Mouse (Mus musculus): Measurements from ENCODE around the gene Fundc1.
"Not testable (repeated sequence)": the region's sequence is repeated elsewhere in the genome, so short reads cannot be mapped to it uniquely, and the experiment has no call there.

Fundc1 gene

DNA sequence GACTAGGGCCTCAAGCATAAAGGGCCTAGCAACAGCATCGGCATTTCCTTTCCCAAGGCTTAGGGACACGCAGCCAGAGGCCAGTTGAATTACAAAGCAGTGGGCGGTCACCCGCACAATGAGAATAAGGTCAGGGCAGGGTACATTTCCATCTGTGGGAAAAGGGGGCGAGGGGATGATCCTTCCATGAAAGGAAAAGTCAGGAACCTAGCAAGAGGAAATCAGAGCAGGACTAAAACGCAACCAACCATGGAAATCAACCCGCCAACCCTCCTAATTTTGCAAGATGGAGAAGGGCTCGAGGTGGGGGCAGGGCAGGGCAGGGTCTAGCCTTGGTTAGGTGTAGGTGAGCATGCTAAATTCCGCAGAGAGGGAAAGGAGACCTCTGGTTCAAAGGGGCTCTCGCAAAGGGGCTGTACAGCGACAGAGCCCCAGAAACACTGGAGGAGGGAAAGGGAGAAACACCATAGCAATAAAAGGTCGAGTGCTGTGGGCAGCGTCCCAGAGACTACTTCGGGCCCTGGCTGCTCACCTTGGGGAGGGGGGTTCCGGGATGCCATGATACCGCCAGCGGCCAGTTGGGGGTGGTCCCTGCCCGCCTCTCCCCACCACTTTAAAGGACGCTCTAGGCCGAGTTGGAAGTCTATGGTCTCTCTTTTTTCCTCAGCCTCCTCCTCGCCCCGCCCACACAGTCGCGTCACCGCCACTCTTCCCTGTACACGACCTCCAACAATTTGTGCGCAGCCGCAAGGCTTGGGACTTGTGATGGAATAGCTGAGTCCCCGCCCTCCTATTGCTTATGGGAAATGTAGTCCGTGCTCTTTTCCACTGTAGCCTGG is at the start of gene Fundc1:
Gene Fundc1, minus strand, starts transcription at position 705 of the 839 bp plus-strand sequence.
- DNase-seq = peak; percentile 87 to 94

- no peak for DNase-seq
Measured at GRCm38 (mm10) chrX:17611253-17611652, 39.1 kb upstream of the Fundc1 start.

- DNase-seq = no peak
Measured at GRCm38 (mm10) chrX:17608763-17609162, 36.6 kb upstream of the Fundc1 start.

GRCm38 (mm10) chrX:17607668-17608067 is 35.5 kb upstream of the Fundc1 start:
- no peak for DNase-seq

DNA sequence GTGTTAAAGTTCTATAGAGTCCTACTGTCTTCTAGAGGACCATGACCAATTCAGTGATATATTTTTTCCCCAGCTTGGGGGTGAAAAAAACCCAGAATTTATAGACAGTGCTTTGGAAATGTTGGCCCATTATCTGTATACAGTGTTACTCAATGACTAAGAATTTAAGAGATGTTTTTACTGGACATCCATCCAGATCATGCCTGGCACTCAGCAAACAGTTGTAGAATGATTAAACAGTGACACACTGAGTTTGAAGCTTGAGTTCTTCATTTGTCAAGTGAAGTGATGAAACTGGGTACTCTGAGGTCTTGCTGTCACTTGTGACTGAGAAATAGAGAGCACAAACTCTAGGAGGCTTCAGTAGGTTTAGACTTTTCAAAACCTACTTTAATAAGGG is 21.2 kb upstream of the Fundc1 start:
- DNase-seq = no peak

- no peak for DNase-seq
Measured at GRCm38 (mm10) chrX:17590745-17591144, 18.6 kb upstream of the Fundc1 start.

- DNase-seq = no peak
Measured at GRCm38 (mm10) chrX:17571271-17571620, 879 bp downstream of the Fundc1 start.

DNA sequence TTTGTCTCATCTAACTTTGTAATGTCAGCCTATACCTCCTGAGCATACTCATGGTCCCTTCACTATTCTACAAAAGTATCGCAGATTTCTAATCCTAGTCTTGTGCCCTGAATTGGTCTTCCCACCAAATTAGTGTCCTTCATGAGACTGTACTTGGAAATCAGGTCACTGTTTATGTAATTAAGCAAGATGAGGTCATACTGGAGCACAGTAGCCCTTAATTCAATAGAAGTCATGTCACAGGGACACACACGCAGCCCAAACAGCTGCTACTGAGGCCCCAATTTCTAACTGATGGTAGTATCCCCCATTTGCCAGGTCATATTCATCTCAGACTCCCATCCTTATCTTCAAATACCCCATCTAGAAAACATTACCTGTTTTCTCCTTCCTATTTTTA is 3.5 kb downstream of the Fundc1 start:
- DNase-seq = no peak

- DNase-seq = no peak
Measured at GRCm38 (mm10) chrX:17565743-17566142, 6.4 kb downstream of the Fundc1 start.

GRCm38 (mm10) chrX:17564732-17565131 is 7.4 kb downstream of the Fundc1 start:
- no peak for DNase-seq

GRCm38 (mm10) chrX:17558746-17559145 is 13.4 kb downstream of the Fundc1 start:
- no peak for DNase-seq

DNA sequence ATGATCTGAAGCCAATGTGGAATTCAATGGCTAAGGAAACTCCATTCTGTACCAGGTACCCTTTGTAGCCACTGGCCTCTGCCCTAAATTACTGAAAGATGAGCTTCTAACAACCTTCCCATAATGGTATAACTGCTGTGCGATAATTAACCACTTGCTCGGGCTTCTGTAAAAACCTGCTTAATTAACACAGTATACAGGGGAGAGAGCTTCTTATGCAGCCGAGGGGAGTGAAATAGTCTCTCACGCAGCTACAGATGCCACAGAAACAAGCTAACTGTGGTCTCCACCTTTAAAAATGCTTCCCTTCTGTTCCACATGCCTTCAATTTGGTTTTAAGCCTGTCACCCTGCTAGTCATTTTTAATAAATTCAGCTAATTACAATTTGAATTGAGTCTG is 17.6 kb downstream of the Fundc1 start:
- DNase-seq = no peak

- not testable (repeated sequence) for DNase-seq
Measured at GRCm38 (mm10) chrX:17551586-17551985, 20.5 kb downstream of the Fundc1 start.

DNA sequence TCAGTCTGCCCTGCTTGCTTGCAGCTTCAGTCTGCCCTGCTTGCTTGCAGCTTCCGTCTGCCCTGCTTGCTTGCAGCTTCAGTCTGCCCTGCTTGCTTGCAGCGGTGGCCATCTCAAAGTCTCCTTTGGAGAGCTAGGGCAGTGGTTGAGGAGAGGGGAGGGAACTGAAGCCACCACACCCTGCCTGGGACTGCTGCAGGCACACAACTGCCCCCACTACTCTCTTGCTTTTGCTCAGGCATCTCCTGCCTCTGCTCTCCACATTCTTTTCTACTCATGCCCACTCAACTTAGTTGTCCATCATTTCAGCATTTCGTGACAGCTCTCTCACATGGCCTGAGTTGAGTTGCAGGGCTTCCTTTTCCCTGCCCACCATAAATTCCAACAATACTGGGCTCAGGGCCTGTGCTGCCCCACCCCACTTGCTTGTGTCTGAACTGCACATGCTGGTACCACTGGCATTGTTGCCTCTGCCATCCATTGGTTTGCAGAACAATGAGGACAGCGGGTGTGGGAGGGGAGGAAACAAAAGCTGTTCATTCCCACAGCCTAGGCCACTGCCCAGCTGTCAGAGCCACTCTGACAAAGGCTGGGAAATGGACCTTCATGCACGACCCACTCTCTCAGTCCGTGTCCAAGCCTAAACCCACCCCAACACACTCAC is 24.9 kb downstream of the Fundc1 start:
- DNase-seq = no peak

DNA sequence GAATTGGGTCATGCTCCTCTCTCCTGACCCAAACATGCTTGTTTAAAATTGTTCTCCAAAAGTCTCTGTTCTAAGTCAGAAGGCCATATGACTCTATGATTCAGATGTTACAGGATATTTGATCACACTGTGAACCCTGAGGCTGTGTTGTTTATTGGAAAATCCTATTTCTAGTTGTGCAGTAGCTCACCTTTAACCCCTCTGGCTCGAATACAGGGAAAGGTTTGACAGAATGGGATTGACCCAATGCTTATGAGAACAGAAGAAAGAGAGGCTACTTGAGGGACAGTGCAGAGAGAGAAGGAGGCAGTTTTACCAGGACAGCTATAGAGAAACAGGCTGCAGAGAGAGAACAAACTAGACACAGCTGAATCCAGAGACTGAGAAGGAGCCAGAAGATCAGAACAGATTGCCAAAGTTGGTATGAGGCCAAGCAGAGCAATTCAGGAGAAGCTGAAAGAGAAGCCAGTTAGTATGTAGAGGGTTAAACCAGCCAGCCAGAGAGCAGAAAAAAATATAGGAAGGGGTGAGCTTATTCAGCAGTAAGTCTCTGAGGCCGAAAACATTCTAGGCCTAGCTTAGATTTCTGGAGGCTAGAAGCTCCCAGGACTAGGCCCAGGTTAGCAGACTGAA is 27.1 kb downstream of the Fundc1 start:
- no peak for DNase-seq

GRCm38 (mm10) chrX:17537701-17538100 is 34.4 kb downstream of the Fundc1 start:
- DNase-seq = no peak

DNA sequence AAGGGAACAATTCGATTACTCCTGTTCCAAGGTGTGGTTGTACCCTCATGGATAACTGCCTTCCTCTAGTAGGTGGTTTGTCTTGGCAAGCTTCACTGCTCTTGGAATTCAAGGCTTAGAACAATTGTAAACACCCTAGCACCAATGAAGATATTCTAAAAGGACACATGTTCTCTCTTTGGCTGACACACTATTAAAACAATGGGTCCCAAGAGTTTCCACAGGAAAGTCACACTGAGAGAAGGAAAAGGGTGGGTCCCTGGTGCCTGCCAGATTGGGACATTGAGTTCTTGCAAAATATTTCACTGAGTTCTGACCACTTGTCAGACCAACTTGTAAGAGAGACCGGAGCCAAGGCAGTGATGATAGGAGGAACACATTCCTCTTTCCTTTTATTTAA is 45.1 kb downstream of the Fundc1 start:
- no peak for DNase-seq

- DNase-seq = no peak
Measured at GRCm38 (mm10) chrX:17521221-17521716, 50.9 kb downstream of the Fundc1 start.

- DNase-seq = no peak
Measured at GRCm38 (mm10) chrX:17520086-17520485, 52.0 kb downstream of the Fundc1 start.

DNA sequence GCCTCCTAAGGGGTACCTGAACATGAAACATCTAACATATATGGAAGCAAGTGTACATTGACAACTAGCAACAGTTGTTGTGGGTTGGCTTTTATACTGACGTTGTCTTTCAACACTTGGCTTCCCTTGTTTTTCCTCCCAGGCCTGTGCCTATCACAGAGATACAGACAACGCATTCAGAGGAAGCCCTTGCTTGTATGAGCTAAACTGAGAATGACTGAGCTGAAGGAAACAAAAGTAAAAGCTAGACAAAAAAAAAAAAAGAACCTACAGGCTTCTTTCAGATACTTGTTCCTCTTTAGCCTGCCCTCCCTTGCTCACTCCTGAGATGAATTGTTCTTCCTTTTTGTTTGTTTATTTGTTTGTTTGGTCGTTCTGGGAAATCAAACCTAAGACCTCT is 58.1 kb downstream of the Fundc1 start:
- DNase-seq = no peak

GRCm38 (mm10) chrX:17512021-17512602 is 60.0 kb downstream of the Fundc1 start:
- DNase-seq = no peak
